Mouse (Mus musculus): ENCODE results near the gene Defb11.
"Not testable (repeated sequence)": the region's sequence is repeated elsewhere in the genome, so short reads cannot be mapped to it uniquely, and the experiment has no call there.

Defb11 gene

DNA sequence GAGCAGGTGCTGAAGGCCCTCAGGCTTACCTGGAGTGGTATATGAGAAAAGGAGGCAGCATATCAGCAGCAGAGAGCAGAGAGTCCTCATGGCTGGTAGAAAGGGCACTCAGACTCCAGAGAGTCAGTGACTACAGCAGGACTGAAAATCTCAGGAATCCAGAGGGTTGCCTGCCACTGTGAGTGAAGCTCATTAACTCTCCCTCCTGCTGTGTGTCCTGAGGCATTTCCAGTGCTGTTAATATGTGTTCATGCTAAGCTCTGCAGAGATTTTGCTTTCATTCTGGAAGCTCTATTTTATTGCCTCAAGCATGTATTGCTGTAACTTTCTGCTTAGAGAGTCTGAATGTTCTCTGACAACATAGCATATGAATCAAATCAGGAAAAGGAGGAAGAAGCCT is at the start of gene Defb11:
TSS of gene Defb11 (minus strand) at position 123 of the 400 bp plus-strand sequence.
- not testable (repeated sequence) for TF ChIP-seq GATA4 (IDR thresholded peaks at IDR 0.05; ENCODE audit: insufficient replicate concordance, low read length)

DNA sequence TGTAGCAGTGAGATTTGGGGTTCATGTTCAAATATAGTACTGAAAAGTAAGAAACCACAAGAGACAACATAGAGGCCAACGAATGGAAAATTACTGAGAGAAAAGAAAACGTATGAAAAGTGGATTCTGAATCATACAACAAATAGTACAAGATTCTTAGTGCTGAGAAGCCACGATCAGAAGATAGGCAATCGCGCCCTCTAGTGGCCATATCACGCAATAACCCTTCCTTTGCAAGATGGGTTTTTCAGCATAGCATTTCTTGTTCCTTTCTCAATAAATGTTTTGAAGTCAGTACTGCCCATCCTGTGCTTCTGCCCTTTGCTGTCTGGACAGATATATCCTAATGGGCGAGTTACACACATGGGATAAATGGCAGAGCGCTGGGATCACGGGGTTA is 49.1 kb upstream of the Defb11 start:
- TF ChIP-seq GATA4 (IDR thresholded peaks at IDR 0.05; ENCODE audit: insufficient replicate concordance, low read length), result no peak

DNA sequence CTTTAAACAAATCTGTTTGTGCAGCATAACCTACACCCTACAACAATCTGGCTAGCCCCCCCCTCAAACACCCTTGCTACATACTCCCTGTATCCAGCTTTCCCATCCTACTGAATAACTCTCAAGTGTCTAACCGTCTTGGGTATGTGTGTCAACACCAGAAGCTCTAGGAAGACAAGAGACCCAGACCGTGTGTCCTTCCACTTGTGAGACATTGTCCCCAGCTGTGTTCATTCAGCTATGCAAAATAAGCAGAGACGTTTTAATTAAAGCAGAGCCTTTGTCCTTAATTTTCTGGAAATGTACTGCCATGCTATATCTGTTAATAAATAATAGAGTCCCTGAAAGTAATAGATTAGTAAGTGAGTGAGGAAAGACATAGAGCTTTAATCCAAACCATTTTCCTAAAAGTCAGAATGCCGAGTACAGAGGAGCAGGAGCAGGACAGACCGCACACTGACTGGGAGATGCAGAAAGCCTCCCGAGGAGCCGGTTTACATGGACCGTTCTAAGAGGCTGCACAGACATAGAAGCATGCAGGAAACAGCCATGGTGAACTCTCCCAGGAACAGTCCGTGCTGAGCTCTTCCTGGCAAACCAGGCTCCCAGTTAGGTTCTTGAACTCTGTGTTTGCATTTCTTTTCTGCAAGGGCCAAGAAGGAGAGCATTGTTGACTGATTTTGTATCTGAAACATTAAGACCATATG is 41.3 kb upstream of the Defb11 start:
- no peak for TF ChIP-seq GATA4 (IDR thresholded peaks at IDR 0.05; ENCODE audit: insufficient replicate concordance, low read length)

DNA sequence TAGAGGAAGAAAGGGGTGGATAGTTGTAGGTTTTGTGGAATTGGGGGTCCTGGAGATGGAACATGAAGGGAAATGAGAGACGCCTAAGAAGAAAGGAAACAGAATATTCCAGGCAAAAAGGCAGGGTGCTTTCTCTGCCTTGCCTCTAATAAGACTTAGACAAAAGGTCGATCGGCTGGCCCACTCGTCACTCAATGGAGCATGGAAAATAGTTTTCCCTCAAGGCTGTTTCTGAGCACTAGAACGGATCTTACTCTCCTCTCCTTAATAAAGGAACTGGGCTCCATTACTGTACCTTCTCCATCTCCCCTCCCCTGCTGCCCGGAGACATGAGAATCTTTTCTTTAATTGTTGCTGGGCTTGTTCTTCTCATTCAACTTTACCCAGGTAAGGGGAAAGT is 40.2 kb upstream of the Defb11 start, which contains the start of gene Defb13:
TSS of gene Defb13 (plus strand) at position 301 of the 400 bp plus-strand sequence.
- TF ChIP-seq GATA4 (IDR thresholded peaks at IDR 0.05; ENCODE audit: insufficient replicate concordance, low read length), result no peak

DNA sequence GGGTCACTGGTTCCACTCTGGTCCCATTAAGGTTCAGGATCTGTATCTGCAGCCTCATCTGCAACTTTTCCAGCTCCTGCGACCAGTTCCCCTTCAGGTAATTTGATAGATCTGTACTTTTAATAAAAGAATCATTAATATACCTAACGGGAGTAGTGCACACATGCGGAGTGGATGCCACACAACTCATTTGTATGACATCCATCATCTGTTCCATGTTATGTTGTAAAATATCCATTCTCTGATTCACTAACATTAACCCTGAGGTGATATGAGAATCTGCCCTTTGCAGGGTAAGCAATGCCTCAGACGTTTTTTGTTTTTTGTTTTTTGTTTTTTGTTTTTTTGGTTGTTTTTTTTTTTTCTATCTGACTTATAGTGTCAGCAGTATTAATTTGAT is 31.8 kb upstream of the Defb11 start, which contains the start of gene Defb35:
TSS of gene Defb35 (plus strand) at position 301 of the 400 bp plus-strand sequence.
- TF ChIP-seq GATA4 (IDR thresholded peaks at IDR 0.05; ENCODE audit: insufficient replicate concordance, low read length), result not testable (repeated sequence)

DNA sequence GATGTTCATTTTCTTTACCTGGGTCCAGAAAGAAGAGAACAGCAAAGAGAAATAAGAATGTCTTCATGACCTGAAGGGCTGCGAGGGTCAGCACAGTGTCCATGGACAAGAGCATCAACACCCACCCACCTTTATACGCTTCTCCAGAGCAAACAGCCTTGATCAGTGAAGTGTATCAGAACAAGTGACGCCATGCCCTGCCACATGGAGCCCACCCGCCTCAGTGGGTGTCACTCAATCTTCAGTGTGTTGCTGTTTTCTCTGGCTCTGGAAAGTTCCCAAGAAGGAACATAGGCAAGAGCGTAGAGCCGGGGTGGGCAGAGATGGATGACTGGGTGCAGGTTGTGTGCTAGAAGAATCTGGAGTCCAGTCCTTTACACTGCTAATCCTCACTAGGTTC is 26.4 kb upstream of the Defb11 start, which contains the start of gene Defb15:
TSS of gene Defb15 (minus strand) at position 101 of the 400 bp plus-strand sequence.
- no peak for TF ChIP-seq GATA4 (IDR thresholded peaks at IDR 0.05; ENCODE audit: insufficient replicate concordance, low read length)

DNA sequence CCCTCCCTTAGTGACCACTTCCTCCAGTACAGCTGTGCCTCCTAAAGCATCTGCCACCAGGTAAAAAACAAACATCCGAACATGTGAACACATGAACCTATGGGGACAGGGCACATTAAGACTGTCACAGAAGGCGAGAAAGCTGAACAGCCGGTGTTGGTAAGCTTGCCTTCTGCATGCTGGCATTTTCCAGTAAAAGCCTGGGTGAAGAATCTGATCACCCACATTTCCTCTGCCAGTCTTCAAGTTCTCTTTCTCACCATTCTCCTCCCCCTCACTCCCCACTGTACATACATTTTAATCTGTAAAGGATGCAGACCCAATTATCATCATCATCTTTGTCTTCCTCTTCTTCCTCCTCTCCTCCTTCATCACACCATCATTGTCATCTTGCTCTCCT is 9.4 kb upstream of the Defb11 start:
- no peak for TF ChIP-seq GATA4 (IDR thresholded peaks at IDR 0.05; ENCODE audit: insufficient replicate concordance, low read length)

DNA sequence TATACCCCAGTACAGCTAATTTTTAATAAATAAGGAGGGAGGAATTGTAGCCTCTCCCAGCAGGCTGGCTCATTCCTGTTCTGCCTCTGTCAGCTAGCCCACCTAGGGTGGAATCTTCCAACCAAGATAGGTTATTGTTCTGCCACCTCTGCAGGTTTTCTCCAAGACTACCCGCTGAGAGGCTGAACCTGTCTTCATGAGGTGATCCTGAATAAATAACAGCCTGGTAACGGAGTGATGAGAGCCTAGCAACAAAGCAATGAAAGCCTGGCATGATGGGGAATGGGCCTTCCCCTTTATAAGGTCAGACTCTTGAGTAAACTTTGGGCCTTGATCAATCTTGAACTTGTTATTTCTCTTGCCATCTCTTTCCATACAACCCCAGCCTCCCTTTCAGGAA is 6.3 kb upstream of the Defb11 start:
- TF ChIP-seq GATA4 (IDR thresholded peaks at IDR 0.05; ENCODE audit: insufficient replicate concordance, low read length), result no peak

DNA sequence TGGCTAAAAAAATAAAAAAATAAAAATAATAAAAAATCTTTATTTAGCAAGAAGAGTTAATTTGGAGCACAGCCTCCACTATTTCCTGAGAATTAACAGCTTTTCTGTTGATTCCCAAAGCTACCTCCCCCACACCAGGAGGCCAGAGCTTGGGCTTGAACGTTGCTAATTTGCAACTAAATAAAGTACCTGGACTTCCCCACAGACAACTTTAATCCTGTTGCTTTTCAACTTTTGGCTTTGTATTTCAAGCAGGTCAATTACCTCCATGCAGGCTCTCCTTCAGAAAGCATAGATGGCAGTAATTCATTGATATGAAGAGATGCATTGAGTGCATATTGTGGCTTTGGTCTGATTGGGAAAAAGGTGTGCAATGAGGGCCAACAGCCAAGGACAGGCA is 5.7 kb upstream of the Defb11 start:
- TF ChIP-seq GATA4 (IDR thresholded peaks at IDR 0.05; ENCODE audit: insufficient replicate concordance, low read length), result no peak

DNA sequence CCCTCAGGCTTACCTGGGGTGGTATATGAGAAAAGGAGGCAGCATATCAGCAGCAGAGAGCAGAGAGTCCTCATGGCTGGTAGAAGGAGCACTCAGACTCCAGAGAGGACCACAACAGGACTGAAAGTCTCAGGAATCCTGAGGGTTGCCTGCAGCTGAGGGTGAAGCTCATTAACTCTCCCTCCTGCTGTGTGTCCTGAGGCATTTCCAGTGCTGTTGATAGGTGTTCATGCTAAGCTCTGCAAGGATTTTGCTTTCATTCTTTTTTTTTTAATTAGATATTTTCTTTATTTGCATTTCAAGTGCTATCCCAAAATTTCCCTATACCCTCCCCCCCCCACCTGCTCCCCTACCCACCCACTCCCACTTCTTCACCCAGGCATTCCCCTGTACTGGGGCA is 20.9 kb downstream of the Defb11 start, which contains the start of gene Defb9:
TSS of gene Defb9 (minus strand) at position 101 of the 400 bp plus-strand sequence.
- not testable (repeated sequence) for TF ChIP-seq GATA4 (IDR thresholded peaks at IDR 0.05; ENCODE audit: insufficient replicate concordance, low read length)

DNA sequence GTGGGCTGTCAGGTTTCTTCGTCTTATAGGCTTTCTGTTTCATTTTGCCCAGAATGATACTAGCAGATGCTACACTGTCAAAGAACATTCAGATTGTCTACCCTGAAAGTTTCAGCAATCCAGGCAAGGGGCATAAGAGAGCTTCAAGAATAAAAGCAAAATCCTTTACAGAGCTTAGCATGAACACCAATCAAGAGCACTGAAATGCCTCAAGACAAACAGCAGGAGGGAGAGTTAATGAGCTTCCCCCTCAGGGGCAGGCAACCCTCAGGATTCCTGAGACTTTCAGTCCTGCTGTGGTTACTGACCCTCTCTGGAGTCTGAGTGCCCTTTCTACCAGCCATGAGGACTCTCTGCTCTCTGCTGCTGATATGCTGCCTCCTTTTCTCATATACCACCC is 47.6 kb downstream of the Defb11 start, which contains the start of gene Defb10:
TSS of gene Defb10 (plus strand) at position 316 of the 400 bp plus-strand sequence.
- not testable (repeated sequence) for TF ChIP-seq GATA4 (IDR thresholded peaks at IDR 0.05; ENCODE audit: insufficient replicate concordance, low read length)
